Mouse (Mus musculus) neural tube, embryonic 15.5 days (tissue): ENCODE measurements at regions not wholly inside any gene's neighbourhood (a gene's known extent, or its start where the extent isn't known, plus 50 kb on each side); places are given as distances from the start of the nearest gene placed in this dataset.

Source experiments
- ATAC-seq: fragments of 200-750 bp; cut with Nextera tagmentation; 2 replicates; pipeline ENCODE4 v1.8.0; 2017; ENCODE audit warnings: mild to moderate bottlenecking, moderate TSS enrichment, moderate library complexity; ENCODE audit not compliant: low FRiP score
- H3K27ac ChIP-seq: fragments of 300-500 bp; sonication (generic); replicated peaks from 2 replicates; pipeline ENCODE4 v1.5.1; 2015; ENCODE audit warnings: mild to moderate bottlenecking, inconsistent platforms
- H3K27me3 ChIP-seq: fragments of 300-500 bp; sonication (generic); replicated peaks from 2 replicates; pipeline ENCODE4 v1.6.1; 2015; ENCODE audit warnings: inconsistent platforms
- H3K36me3 ChIP-seq: fragments of 300-500 bp; sonication (generic); 2 replicates; pipeline ENCODE4 v1.6.1; 2015; ENCODE audit warnings: inconsistent platforms
- H3K4me1 ChIP-seq: fragments of 300-500 bp; sonication (generic); 2 replicates; pipeline ENCODE4 v1.6.1; 2015; ENCODE audit warnings: inconsistent platforms
- H3K4me2 ChIP-seq: fragments of 300-500 bp; sonication (generic); 2 replicates; pipeline ENCODE4 v1.6.1; 2015; ENCODE audit warnings: inconsistent platforms, mild to moderate bottlenecking, moderate library complexity
- H3K4me3 ChIP-seq: fragments of 300-500 bp; sonication (generic); replicated peaks from 2 replicates; pipeline ENCODE4 v1.5.1; 2015; ENCODE audit warnings: mild to moderate bottlenecking, inconsistent platforms
- H3K9ac ChIP-seq: fragments of 300-500 bp; sonication (generic); replicated peaks from 2 replicates; pipeline ENCODE4 v1.6.1; 2015; ENCODE audit warnings: mild to moderate bottlenecking, inconsistent platforms
- H3K9me3 ChIP-seq: fragments of 300-500 bp; sonication (generic); replicated peaks from 2 replicates; pipeline ENCODE4 v1.6.1; 2016; ENCODE audit warnings: inconsistent platforms
- WGBS: fragments of 180-500 bp; shearing (Covaris S2); methylation state at CpG from one replicate; pipeline ENCODE4 v1.1.7; 2015; ENCODE audit warnings: mixed read lengths; 5-methylcytosine and 5-hydroxymethylcytosine counted together

- no peak for ATAC-seq
- Histone ChIP-seq H3K27ac (no peak overlapping the region), H3K4me1 (peaks cover 5% of the 10 kb centered on the region; the same call in 1 of the 2 replicates), H3K9me3 (no peaks in the 10 kb centered on the region), H3K4me3 (no peak overlapping the region), H3K9ac (no peak overlapping the region), H3K36me3 (no peaks in the 10 kb centered on the region), H3K27me3 (no peaks in the 10 kb centered on the region), H3K4me2 (no peak overlapping the region)
- WGBS: 85% methylated on average over 5 of the region's 5 CpGs
Observed at GRCm38 (mm10) chr12:104607410-104607809, 134.3 kb upstream of the Gsc start.

GRCm38 (mm10) chr12:104605535-104606399, 132.6 kb upstream of the Gsc start:
- Histone ChIP-seq H3K4me3 (no peak overlapping the region), H3K27me3 (no peaks in the 10 kb centered on the region), H3K4me2 (no peak overlapping the region), H3K9me3 (no peaks in the 10 kb centered on the region), H3K27ac (no peak overlapping the region), H3K9ac (no peak overlapping the region), H3K36me3 (no peaks in the 10 kb centered on the region), H3K4me1 (peaks cover 5% of the 10 kb centered on the region; the same call in 1 of the 2 replicates)
- 72% methylated on average over 24 of the region's 24 CpGs for WGBS
- ATAC-seq: no peak

GRCm38 (mm10) chr12:104598056-104598455, 124.9 kb upstream of the Gsc start:
- Histone ChIP-seq H3K27me3 (no peaks in the 10 kb centered on the region), H3K27ac (no peak overlapping the region), H3K9ac (no peak overlapping the region), H3K9me3 (no peaks in the 10 kb centered on the region), H3K36me3 (no peaks in the 10 kb centered on the region), H3K4me2 (no peak overlapping the region), H3K4me1 (peaks cover 10% of the 10 kb centered on the region), H3K4me3 (no peak overlapping the region)
- WGBS: 52% methylated on average over 2 of the region's 2 CpGs
- ATAC-seq: no peak

GRCm38 (mm10) chr12:104593526-104594155, 120.5 kb upstream of the Gsc start:
- 14% methylated on average over 19 of the region's 19 CpGs for WGBS
- peak overlapping the region; percentile 39; the same call in 1 of the 2 replicates for H3K27ac ChIP-seq
- no peaks in the 10 kb centered on the region for H3K36me3 ChIP-seq
- no peak overlapping the region for H3K4me3 ChIP-seq
- H3K4me1 ChIP-seq: peaks cover 18% of the 10 kb centered on the region
- H3K27me3 ChIP-seq: no peaks in the 10 kb centered on the region
- H3K9me3 ChIP-seq: no peaks in the 10 kb centered on the region
- H3K9ac ChIP-seq: peak overlapping the region; percentile 30; the same call in 1 of the 2 replicates
- peak overlapping the region; percentile 39 for H3K4me2 ChIP-seq
- peak; percentile 75 for ATAC-seq

- ATAC-seq: peak; percentile 48; the same call in 1 of the 2 replicates
- peaks cover 18% of the 10 kb centered on the region for H3K4me1 ChIP-seq
- WGBS: 19% methylated on average over 21 of the region's 21 CpGs
- H3K27ac ChIP-seq: peak overlapping the region; percentile 39; the same call in 1 of the 2 replicates
- H3K9ac ChIP-seq: peak overlapping the region; percentile 30; the same call in 1 of the 2 replicates
- H3K4me2 ChIP-seq: peak overlapping the region; percentile 39
- H3K36me3 ChIP-seq: no peaks in the 10 kb centered on the region
- no peak overlapping the region for H3K4me3 ChIP-seq
- H3K9me3 ChIP-seq: no peaks in the 10 kb centered on the region
- no peaks in the 10 kb centered on the region for H3K27me3 ChIP-seq
Observed at GRCm38 (mm10) chr12:104592791-104593525, 119.8 kb upstream of the Gsc start.

GRCm38 (mm10) chr12:104591571-104591970, 118.4 kb upstream of the Gsc start:
- 81% methylated on average over 7 of the region's 7 CpGs for WGBS
- Histone ChIP-seq H3K9ac (no peak overlapping the region), H3K4me1 (peaks cover 18% of the 10 kb centered on the region), H3K9me3 (no peaks in the 10 kb centered on the region), H3K4me2 (no peak overlapping the region), H3K27ac (no peak overlapping the region), H3K36me3 (no peaks in the 10 kb centered on the region), H3K27me3 (no peaks in the 10 kb centered on the region), H3K4me3 (no peak overlapping the region)
- no peak for ATAC-seq

GRCm38 (mm10) chr12:104590291-104590690, 117.2 kb upstream of the Gsc start:
- Histone ChIP-seq H3K9ac (no peak overlapping the region), H3K4me1 (peaks cover 18% of the 10 kb centered on the region), H3K27ac (no peak overlapping the region), H3K4me2 (no peak overlapping the region), H3K9me3 (no peaks in the 10 kb centered on the region), H3K36me3 (no peaks in the 10 kb centered on the region), H3K4me3 (no peak overlapping the region), H3K27me3 (0 out of 2 replicates have a peak, but pooled peaks cover 3% of the 10 kb centered on the region)
- WGBS: 88% methylated on average over 8 of the region's 8 CpGs
- ATAC-seq: no peak

GRCm38 (mm10) chr12:104584408-104584807, 111.3 kb upstream of the Gsc start:
- Histone ChIP-seq H3K4me1 (peaks cover 14% of the 10 kb centered on the region; the same call in 1 of the 2 replicates), H3K4me2 (peak overlapping the region; percentile 21), H3K9ac (no peak overlapping the region), H3K36me3 (no peaks in the 10 kb centered on the region), H3K27ac (no peak overlapping the region), H3K27me3 (0 out of 2 replicates have a peak, but pooled peaks cover 3% of the 10 kb centered on the region), H3K4me3 (no peak overlapping the region), H3K9me3 (no peaks in the 10 kb centered on the region)
- 72% methylated on average over 9 of the region's 9 CpGs for WGBS
- no peak for ATAC-seq

GRCm38 (mm10) chr12:104580796-104581195, 107.7 kb upstream of the Gsc start:
- Histone ChIP-seq H3K4me2 (no peak overlapping the region), H3K4me3 (no peak overlapping the region), H3K9me3 (no peaks in the 10 kb centered on the region), H3K4me1 (peaks cover 14% of the 10 kb centered on the region; the same call in 1 of the 2 replicates), H3K36me3 (no peaks in the 10 kb centered on the region), H3K27me3 (no peaks in the 10 kb centered on the region), H3K27ac (no peak overlapping the region), H3K9ac (0 out of 2 replicates have a peak overlapping the region, but pooled peaks have one; percentile 23)
- no peak for ATAC-seq
- 41% methylated on average over 7 of the region's 7 CpGs for WGBS

- Histone ChIP-seq H3K9ac (no peak overlapping the region), H3K27me3 (no peaks in the 10 kb centered on the region), H3K36me3 (no peaks in the 10 kb centered on the region), H3K4me3 (no peak overlapping the region), H3K9me3 (no peaks in the 10 kb centered on the region), H3K4me1 (no peaks in the 10 kb centered on the region), H3K27ac (no peak overlapping the region), H3K4me2 (no peak overlapping the region)
- WGBS: 63% methylated on average over 17 of the region's 17 CpGs
- no peak for ATAC-seq
Observed at GRCm38 (mm10) chr12:104567622-104568021, 94.5 kb upstream of the Gsc start.

GRCm38 (mm10) chr12:104562961-104563360, 89.8 kb upstream of the Gsc start:
- 85% methylated on average over 5 of the region's 5 CpGs for WGBS
- H3K36me3 ChIP-seq: no peaks in the 10 kb centered on the region
- H3K4me3 ChIP-seq: no peak overlapping the region
- ATAC-seq: no peak
- H3K9ac ChIP-seq: no peak overlapping the region
- no peak overlapping the region for H3K4me2 ChIP-seq
- no peaks in the 10 kb centered on the region for H3K27me3 ChIP-seq
- H3K4me1 ChIP-seq: no peaks in the 10 kb centered on the region
- no peak overlapping the region for H3K27ac ChIP-seq
- no peaks in the 10 kb centered on the region for H3K9me3 ChIP-seq
